Mouse (Mus musculus) ES-Bruce4 (cell line): ENCODE data around the gene Muc5ac. TPM values are rescaled to one million over a fixed set of nuclear protein-coding genes. Genes with fewer than 3 reads are reported as not detected.
"Not testable (repeated sequence)": the region's sequence is repeated elsewhere in the genome, so short reads cannot be mapped to it uniquely, and the experiment has no call there.

ENCODE experiments used
- H3K27ac ChIP-seq: 2 replicates; pipeline ENCODE4 v1.5.1; 2012; ENCODE audit warnings: low read length, inconsistent platforms; ENCODE audit not compliant: insufficient read depth
- H3K27me3 ChIP-seq: 2 replicates; pipeline ENCODE4 v1.6.1; 2012; ENCODE audit warnings: mild to moderate bottlenecking, low read length, inconsistent platforms; ENCODE audit not compliant: control insufficient read depth, poor library complexity, insufficient read depth, severe bottlenecking
- H3K36me3 ChIP-seq: 2 replicates; pipeline ENCODE4 v1.6.1; 2012; ENCODE audit warnings: inconsistent platforms, mild to moderate bottlenecking, low read length, moderate library complexity; ENCODE audit not compliant: control insufficient read depth, poor library complexity, insufficient read depth, severe bottlenecking
- H3K4me1 ChIP-seq: one replicate; pipeline ENCODE4 v1.8.1; 2011; ENCODE audit warnings: low read length; ENCODE audit not compliant: control insufficient read depth, insufficient read depth
- H3K4me3 ChIP-seq: 2 replicates; pipeline ENCODE4 v1.5.1; 2011; ENCODE audit warnings: low read depth, mild to moderate bottlenecking, low read length
- H3K9ac ChIP-seq: 2 replicates; pipeline ENCODE4 v1.6.1; 2012; ENCODE audit warnings: low read depth, mild to moderate bottlenecking, inconsistent platforms; ENCODE audit not compliant: poor library complexity, severe bottlenecking
- H3K9me3 ChIP-seq: replicated peaks from 2 replicates; pipeline ENCODE4 v1.6.1; 2012; ENCODE audit warnings: mild to moderate bottlenecking, low read length, inconsistent platforms; ENCODE audit not compliant: control insufficient read depth, poor library complexity, insufficient read depth, severe bottlenecking
- CTCF ChIP-seq: IDR thresholded peaks from one replicate; pipeline ENCODE4 v1.8.1; 2011; ENCODE audit warnings: low read depth, low read length
- EP300 ChIP-seq: IDR thresholded peaks from 2 replicates; pipeline ENCODE4 v1.6.1; 2011; ENCODE audit warnings: low read depth, low read length; ENCODE audit not compliant: insufficient read depth
- POLR2A ChIP-seq: IDR thresholded peaks from one replicate; pipeline ENCODE4 v1.8.1; 2011; ENCODE audit warnings: low read length; ENCODE audit not compliant: insufficient read depth
- polyA plus RNA-seq: library from polyadenylated mRNA; stranded (reverse); fragments of >200 nt; gene quantifications from 2 replicates; pipeline ENCODE4 v1.2.4, GENCODE M21; 2011; ENCODE audit warnings: low read depth; ENCODE audit not compliant: missing spikeins, insufficient read depth, insufficient read length

Gene Muc5ac
- polyA plus RNA-seq, 1 experiment = not detected

DNA sequence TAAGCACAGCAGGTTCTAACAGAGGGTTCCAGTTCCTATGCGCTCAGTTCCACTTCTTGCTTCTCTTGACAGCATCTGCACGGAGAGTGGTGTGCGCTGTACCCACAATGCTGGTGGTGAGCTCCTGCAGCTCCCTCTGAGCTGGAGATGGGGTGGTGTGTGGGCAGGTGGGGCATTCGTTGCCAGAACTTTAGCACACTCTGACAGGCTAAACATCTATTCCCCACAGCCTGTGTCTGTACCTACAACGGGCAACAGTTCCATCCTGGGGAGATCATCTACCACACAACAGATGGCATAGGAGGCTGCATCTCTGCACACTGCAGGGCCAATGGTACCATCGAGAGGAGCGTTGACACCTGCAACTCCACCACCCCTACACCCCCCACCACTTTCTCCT lies 16.6 kb downstream of the Muc5ac start:
- no peak overlapping the region for H3K27ac ChIP-seq
- TF ChIP-seq CTCF (no peak), POLR2A (no peak), EP300 (no peak)
- no peak overlapping the region for H3K4me3 ChIP-seq

DNA sequence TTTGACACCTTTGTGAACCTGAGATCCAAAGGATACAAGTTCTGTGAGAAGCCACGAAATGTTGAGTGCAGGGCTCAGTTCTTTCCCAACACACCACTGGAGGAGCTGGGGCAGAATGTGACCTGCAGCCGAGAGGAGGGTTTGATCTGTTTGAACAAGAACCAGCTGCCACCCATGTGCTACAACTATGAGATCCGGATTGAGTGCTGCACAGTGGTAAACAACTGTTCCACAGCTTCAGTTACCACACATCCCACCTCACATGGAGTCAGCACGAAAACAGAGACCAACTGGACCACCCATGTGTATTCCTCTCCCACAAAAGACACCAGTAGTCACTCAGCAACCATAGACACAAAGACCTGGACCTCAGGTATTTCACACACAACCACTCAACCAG lies 19.1 kb downstream of the Muc5ac start:
- H3K36me3 ChIP-seq, H3K9ac ChIP-seq, H3K4me3 ChIP-seq, H3K9me3 ChIP-seq, H3K27ac ChIP-seq, H3K4me1 ChIP-seq, H3K27me3 ChIP-seq: not testable (repeated sequence)

More for the DNA sequence above, 16.6 kb downstream of the Muc5ac start:
- no peaks in the 10 kb centered on the region for H3K4me1 ChIP-seq
- H3K27me3 ChIP-seq = no peaks in the 10 kb centered on the region
- no peaks in the 10 kb centered on the region for H3K36me3 ChIP-seq
- no peak overlapping the region for H3K9ac ChIP-seq
- H3K9me3 ChIP-seq = no peaks in the 10 kb centered on the region

DNA sequence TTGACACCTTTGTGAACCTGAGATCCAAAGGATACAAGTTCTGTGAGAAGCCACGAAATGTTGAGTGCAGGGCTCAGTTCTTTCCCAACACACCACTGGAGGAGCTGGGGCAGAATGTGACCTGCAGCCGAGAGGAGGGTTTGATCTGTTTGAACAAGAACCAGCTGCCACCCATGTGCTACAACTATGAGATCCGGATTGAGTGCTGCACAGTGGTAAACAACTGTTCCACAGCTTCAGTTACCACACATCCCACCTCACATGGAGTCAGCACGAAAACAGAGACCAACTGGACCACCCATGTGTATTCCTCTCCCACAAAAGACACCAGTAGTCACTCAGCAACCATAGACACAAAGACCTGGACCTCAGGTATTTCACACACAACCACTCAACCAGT lies 21.2 kb downstream of the Muc5ac start:
- H3K9ac ChIP-seq, H3K27ac ChIP-seq, H3K4me1 ChIP-seq: not testable (repeated sequence)

DNA sequence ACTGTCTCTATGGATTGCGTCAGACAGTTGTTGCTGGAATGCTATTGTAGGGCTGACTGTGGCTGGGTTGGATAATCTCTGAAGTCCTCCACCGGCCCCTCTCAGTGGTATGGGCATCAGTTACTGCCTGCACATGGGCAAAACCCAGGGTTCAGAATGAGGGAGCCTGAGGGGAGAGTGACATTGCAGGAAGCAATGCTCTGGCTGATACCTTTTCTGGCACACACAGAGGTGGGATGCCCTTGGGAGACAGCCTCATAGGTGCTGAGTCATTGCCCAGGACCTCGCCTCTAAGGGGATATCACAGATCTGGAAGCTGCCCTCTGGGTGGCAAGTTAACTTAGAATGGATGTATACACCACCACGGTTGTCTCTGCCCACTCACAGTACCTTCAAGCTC lies 24.5 kb downstream of the Muc5ac start:
- H3K4me1 ChIP-seq = no peaks in the 10 kb centered on the region
- no peaks in the 10 kb centered on the region for H3K27me3 ChIP-seq
- no peaks in the 10 kb centered on the region for H3K9me3 ChIP-seq
- H3K27ac ChIP-seq = no peak overlapping the region
- no peak overlapping the region for H3K4me3 ChIP-seq
- TF ChIP-seq CTCF (no peak), POLR2A (no peak), EP300 (no peak)
- H3K9ac ChIP-seq = no peak overlapping the region
- no peaks in the 10 kb centered on the region for H3K36me3 ChIP-seq

More for the DNA sequence above, 21.2 kb downstream of the Muc5ac start:
- not testable (repeated sequence) for H3K9me3 ChIP-seq, H3K4me3 ChIP-seq, H3K36me3 ChIP-seq, H3K27me3 ChIP-seq

DNA sequence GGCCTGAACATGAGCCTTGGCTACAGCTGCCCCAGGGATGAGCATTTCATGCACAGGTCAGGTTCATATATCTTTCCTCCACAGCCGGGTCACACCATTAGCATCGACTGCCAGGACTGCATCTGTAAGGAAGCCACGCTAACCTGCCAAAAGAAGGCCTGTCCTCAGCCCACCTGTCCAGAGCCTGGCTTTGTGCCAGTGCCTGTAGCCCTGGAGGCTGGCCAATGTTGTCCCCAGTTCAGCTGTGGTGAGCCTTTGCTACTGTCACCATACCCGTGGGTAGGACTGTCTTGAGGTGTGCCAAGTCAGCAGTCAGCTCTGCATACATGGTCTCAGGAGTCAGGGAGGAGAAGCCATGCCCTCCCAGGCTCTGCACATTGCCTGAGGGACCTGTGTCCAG lies 26.6 kb downstream of the Muc5ac start:
- H3K4me3 ChIP-seq = no peak overlapping the region
- H3K27ac ChIP-seq = no peak overlapping the region
- no peaks in the 10 kb centered on the region for H3K36me3 ChIP-seq
- TF ChIP-seq CTCF (no peak), POLR2A (no peak), EP300 (no peak)
- H3K9me3 ChIP-seq = no peaks in the 10 kb centered on the region
- H3K27me3 ChIP-seq = no peaks in the 10 kb centered on the region
- no peak overlapping the region for H3K9ac ChIP-seq
- H3K4me1 ChIP-seq = no peaks in the 10 kb centered on the region

DNA sequence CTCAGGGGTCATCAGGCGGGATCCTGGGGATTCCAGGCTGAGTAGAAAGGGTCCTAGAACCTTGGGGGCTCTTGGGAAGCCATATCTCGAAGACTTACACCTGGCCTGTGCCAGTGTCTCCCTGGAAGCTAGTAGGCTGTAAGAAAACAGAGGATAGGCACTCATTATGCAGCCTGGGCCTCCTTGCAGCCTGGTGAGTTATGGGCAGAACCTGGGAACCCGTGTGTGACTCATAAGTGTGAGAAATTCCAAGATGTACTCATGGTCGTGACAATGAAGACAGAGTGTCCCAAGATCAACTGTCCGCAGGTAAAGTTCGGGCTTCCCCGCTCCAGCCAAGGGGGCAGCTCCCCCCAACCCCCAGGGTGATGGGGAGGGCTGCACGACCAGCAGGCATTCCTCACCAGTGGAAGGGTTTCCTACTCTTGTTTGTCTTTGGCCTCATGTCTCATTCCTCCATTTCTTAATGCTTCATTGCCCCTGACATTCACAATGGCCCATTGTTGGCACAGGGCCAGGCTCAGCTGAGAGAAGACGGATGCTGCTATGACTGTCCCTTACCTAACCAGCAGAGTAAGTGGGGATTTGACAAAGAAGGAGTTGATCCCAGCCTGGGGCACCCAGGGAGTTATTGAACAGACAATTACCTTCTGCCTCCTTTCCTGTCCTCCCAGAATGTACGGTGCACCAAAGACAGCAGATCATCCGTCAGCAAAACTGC lies 28.7 kb downstream of the Muc5ac start:
- Histone ChIP-seq H3K4me3 (no peak overlapping the region), H3K27ac (no peak overlapping the region), H3K9ac (no peak overlapping the region), H3K27me3 (no peaks in the 10 kb centered on the region), H3K4me1 (no peaks in the 10 kb centered on the region), H3K9me3 (no peaks in the 10 kb centered on the region), H3K36me3 (no peaks in the 10 kb centered on the region)
- TF ChIP-seq CTCF (no peak), POLR2A (no peak), EP300 (no peak)
